Mouse (Mus musculus) liver, postnatal 0 days (tissue): Measurements from ENCODE around the gene Ntn4.
A peak's percentile ranks its signal among the peaks of the same experiment; 100 is the strongest.

Experiments used
- CTCF ChIP-seq: sonication (generic); IDR thresholded peaks from 2 replicates; pipeline ENCODE4 v1.5.1; 2016; ENCODE audit warnings: antibody characterized with exemption, low read depth
- EP300 ChIP-seq: IDR thresholded peaks from 2 replicates; pipeline ENCODE4 v1.6.1; 2016; ENCODE audit warnings: antibody characterized with exemption, low read depth, mild to moderate bottlenecking

DNA sequence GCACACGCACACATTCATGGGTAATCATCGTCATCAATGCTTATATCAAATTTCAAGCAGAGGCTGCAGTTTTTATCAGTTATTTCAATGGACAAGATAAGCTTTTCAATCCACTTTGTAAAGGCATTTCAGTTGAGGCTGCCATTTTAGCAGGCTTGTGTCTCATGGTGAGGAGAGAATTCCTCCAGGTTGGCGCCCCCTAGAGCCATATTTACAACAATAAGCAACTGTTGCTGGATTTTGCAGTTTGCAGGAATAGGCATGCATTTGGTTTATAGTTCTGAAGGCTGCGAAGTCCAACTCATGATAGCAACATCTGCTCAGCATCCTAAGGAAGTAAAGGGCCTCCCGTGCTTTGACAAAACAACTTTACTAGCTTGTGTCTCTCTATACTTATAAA is 8.6 kb downstream of the Ntn4 start:
- TF ChIP-seq CTCF = peak; percentile 47
- TF ChIP-seq EP300 = no peak
